Mouse (Mus musculus) limb, embryonic 15.5 days (tissue): Measurements from ENCODE around the gene Abcd2. TPM values are rescaled to one million over a fixed set of nuclear protein-coding genes. Genes with fewer than 3 reads are reported as not detected.

Source experiments
- ATAC-seq: fragments of 200-750 bp; cut with Nextera tagmentation; 2 replicates; pipeline ENCODE4 v1.8.0; 2017; ENCODE audit warnings: low read depth, moderate TSS enrichment; ENCODE audit not compliant: insufficient number of reproducible peaks, low FRiP score, low TSS enrichment
- H3K27ac ChIP-seq: fragments of 300-500 bp; sonication (generic); 2 replicates; pipeline ENCODE4 v1.5.1; 2015; ENCODE audit warnings: moderate library complexity, mild to moderate bottlenecking, inconsistent platforms
- H3K27me3 ChIP-seq: fragments of 300-500 bp; sonication (generic); 2 replicates; pipeline ENCODE4 v1.6.1; 2015; ENCODE audit warnings: inconsistent platforms
- H3K36me3 ChIP-seq: fragments of 300-500 bp; sonication (generic); 2 replicates; pipeline ENCODE4 v1.6.1; 2015; ENCODE audit warnings: inconsistent platforms
- H3K4me1 ChIP-seq: fragments of 300-500 bp; sonication (generic); 2 replicates; pipeline ENCODE4 v1.6.1; 2015; ENCODE audit warnings: inconsistent platforms
- H3K4me2 ChIP-seq: fragments of 300-500 bp; sonication (generic); 2 replicates; pipeline ENCODE4 v1.6.1; 2015; ENCODE audit warnings: mild to moderate bottlenecking, inconsistent platforms
- H3K4me3 ChIP-seq: fragments of 300-500 bp; sonication (generic); 2 replicates; pipeline ENCODE4 v1.5.1; 2015; ENCODE audit warnings: mild to moderate bottlenecking, inconsistent platforms
- H3K9ac ChIP-seq: fragments of 300-500 bp; sonication (generic); 2 replicates; pipeline ENCODE4 v1.6.1; 2015; ENCODE audit warnings: inconsistent platforms
- H3K9me3 ChIP-seq: fragments of 300-500 bp; sonication (generic); 2 replicates; pipeline ENCODE4 v1.6.1; 2016; ENCODE audit warnings: inconsistent platforms
- whole genome bisulfite sequencing: fragments of 180-500 bp; shearing (Covaris S2); methylation state at CpG from one replicate; pipeline ENCODE4 v1.1.7; 2015; 5-methylcytosine and 5-hydroxymethylcytosine counted together
- polyA plus RNA-seq: library from polyadenylated mRNA; unstranded; fragments of >200 nt; fragmentation: Nextera tagmentation; extraction: Ambion mirVana; gene quantifications from 2 replicates; pipeline ENCODE4 v1.2.1, GENCODE M21; 2015

Gene Abcd2
- polyA plus RNA-seq, 1 experiment from 2014 or later: 1.6 TPM

DNA sequence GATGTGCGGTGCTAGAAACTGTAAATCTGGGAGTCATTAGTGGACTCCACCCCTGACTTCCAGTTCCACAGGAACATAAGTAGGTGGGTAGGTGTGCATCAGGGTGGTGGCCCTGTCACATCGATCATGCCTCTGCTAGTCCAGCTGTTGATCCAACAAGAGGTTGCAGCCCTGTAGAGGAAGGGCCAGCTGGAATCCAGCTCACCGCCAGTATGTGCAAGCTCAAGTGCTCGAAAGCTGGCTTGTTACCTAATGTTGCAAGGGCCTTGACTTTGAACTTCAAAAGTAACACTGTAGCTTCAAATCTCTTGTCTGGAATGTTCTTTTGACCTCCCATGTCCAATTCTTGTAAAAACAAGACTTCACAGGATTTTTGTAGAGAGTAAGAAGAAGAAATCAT, 67.0 kb downstream of the Abcd2 start:
- no peaks in the 10 kb centered on the region for H3K36me3 ChIP-seq
- ATAC-seq: no peak
- H3K4me2 ChIP-seq: no peak overlapping the region
- 66% methylated on average over 4 of the region's 4 CpGs for WGBS
- H3K4me3 ChIP-seq: no peak overlapping the region
- no peaks in the 10 kb centered on the region for H3K4me1 ChIP-seq
- no peak overlapping the region for H3K9ac ChIP-seq
- no peak overlapping the region for H3K27ac ChIP-seq
- H3K9me3 ChIP-seq: no peaks in the 10 kb centered on the region
- no peaks in the 10 kb centered on the region for H3K27me3 ChIP-seq

DNA sequence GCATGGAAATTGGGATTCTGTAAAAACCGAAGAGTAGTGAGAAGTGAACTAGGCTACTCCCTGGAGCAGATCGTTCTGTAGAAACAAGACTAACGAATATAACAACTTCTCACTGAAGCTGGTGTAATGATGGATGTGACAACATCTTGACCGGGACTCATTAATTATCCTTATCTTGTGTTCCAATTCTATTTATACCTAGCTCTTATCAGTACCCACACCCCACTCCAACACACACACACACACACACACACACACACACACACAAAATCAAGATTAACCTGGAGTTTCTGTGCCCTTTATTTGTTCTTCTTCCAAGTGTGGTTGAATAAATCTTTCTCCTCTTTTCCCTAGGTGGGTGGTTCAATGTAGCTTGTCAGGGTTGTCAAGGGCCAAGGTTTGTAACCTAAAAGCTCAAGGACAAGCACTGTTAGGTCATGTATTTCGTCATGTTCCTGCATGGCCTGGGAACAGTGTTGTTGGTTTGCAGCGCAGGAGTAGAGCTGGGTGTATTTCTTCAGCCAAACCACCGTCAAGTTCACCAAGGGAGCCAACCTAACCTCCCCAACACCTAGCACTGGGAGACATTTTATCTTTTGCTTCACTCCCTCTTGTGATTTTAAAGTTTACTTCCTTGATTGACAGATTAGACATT, 78.9 kb downstream of the Abcd2 start:
- Histone ChIP-seq H3K27me3 (no peaks in the 10 kb centered on the region), H3K4me3 (no peak overlapping the region), H3K27ac (no peak overlapping the region), H3K4me1 (no peaks in the 10 kb centered on the region), H3K9me3 (no peaks in the 10 kb centered on the region), H3K36me3 (no peaks in the 10 kb centered on the region), H3K4me2 (no peak overlapping the region), H3K9ac (no peak overlapping the region)
- WGBS: 78% methylated on average over 7 of the region's 7 CpGs
- ATAC-seq: no peak

DNA sequence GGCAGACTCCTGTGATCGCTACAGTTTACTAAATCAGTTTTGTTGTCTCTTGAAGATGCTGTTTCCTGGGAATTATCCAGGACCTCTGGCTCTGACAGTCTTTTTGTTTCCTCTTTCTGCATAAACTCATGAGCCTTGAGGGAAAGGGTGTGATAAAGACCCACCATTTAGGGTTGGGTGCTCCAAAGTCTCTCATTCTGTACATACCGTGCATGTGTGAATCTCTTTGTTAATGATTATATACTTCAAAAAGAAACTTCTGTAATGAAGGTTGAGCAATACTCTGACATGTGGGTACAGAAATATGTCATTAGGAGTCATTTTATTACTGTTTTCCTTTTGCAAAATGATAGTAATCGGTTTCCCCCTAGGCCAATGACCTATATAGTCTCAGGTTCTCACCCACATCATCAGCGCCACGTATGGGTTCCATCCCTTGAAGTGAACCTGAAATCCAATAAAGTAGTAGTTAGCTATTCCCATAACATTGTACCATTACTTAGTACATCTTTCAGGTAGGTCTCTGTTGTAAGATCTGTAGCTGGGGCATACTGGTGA, 83.4 kb downstream of the Abcd2 start:
- Histone ChIP-seq H3K4me2 (no peak overlapping the region), H3K36me3 (no peaks in the 10 kb centered on the region), H3K9ac (no peak overlapping the region), H3K4me3 (no peak overlapping the region), H3K27ac (no peak overlapping the region), H3K4me1 (no peaks in the 10 kb centered on the region), H3K9me3 (no peaks in the 10 kb centered on the region), H3K27me3 (no peaks in the 10 kb centered on the region)
- 79% methylated on average over 5 of the region's 5 CpGs for WGBS
- ATAC-seq: no peak

DNA sequence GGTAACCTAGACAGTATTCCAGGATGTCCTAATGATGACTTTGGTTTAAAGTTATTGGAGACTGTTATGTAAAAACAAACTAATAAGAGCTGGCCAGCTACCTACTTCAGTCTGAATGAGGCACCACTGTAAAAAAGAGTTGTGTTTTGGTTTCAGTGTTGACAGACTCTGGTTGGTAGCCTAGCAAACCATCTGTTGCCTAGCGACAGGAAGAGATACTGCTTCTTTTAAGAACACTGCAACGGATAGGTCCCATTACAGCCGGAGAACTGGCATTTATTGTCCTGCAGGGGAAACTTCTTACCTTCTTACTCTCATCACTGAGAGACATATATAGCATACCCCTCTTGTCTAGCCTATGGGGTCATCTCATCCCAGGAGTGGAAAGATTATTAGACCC, 86.7 kb downstream of the Abcd2 start:
- Histone ChIP-seq H3K4me1 (no peaks in the 10 kb centered on the region), H3K9me3 (no peaks in the 10 kb centered on the region), H3K36me3 (no peaks in the 10 kb centered on the region), H3K4me3 (no peak overlapping the region), H3K27ac (no peak overlapping the region), H3K9ac (no peak overlapping the region), H3K4me2 (no peak overlapping the region), H3K27me3 (no peaks in the 10 kb centered on the region)
- WGBS: 44% methylated on average over 3 of the region's 3 CpGs
- no peak for ATAC-seq

DNA sequence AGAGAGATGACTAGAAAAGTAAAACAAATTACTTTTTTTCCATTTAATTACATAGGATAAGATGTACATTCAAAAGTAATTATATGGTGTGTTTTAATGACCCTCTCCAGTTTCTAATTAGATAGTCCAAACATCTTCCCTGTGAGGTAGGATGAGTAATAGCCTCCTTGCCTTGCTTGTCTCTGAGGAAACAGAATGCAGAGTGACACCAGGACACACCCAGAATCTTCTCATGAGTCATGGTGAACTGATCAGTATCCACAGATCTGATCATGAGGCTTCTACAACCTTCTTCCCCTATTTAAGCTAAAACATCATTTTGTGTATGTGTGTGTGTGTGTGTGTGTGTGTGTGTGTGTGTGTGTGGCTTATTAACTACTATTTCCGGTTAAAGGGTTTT, 87.3 kb downstream of the Abcd2 start:
- no peaks in the 10 kb centered on the region for H3K27me3 ChIP-seq
- no peaks in the 10 kb centered on the region for H3K9me3 ChIP-seq
- no peak overlapping the region for H3K4me2 ChIP-seq
- ATAC-seq: no peak
- no peak overlapping the region for H3K4me3 ChIP-seq
- H3K36me3 ChIP-seq: no peaks in the 10 kb centered on the region
- H3K4me1 ChIP-seq: no peaks in the 10 kb centered on the region
- H3K9ac ChIP-seq: no peak overlapping the region
- 71% methylated on average over 1 of the region's 1 CpGs for WGBS
- no peak overlapping the region for H3K27ac ChIP-seq

DNA sequence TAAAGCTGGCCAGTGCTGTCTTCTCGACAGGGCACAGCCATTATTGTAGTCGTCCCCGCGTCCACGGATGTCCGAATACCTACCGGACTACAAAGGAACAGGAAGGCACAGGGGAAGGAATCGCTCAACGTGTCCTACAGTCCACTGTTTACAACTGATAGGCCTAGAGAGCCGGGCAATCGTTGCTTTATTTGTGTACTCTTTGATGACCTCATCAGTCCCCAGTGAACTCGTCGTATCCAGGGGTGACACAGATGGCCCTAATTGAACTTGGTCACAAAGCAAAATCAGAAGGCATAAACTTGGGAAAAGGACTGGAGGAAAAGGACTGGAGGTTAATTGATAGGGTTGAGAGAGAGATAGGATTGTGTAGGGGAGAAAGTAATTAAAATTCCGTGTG, 87.8 kb downstream of the Abcd2 start:
- Histone ChIP-seq H3K9me3 (no peaks in the 10 kb centered on the region), H3K9ac (no peak overlapping the region), H3K27me3 (no peaks in the 10 kb centered on the region), H3K4me1 (no peaks in the 10 kb centered on the region), H3K4me2 (no peak overlapping the region), H3K27ac (no peak overlapping the region), H3K4me3 (no peak overlapping the region), H3K36me3 (no peaks in the 10 kb centered on the region)
- ATAC-seq: no peak
- WGBS: 64% methylated on average over 14 of the region's 14 CpGs

DNA sequence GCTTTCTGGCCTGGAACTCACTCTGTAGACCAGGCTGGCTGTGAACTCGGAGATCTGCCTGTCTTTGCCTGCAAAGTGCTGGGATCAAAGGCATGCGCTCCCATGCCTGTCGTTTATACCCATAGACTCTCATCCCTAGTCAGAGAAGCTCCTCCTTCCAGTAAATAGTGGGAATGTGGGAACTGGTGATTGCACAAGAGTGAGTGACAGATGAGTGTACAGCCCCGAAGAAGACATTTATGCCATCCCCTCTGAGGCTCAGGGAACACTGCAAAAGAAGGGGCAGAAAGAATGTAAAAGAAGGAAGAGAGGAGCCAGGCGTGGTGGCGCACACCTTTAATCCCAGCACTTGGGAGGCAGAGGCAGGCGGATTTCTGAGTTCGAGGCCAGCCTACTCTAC, 88.3 kb downstream of the Abcd2 start:
- ATAC-seq: no peak
- Histone ChIP-seq H3K4me2 (no peak overlapping the region), H3K27ac (no peak overlapping the region), H3K4me1 (no peaks in the 10 kb centered on the region), H3K36me3 (no peaks in the 10 kb centered on the region), H3K27me3 (no peaks in the 10 kb centered on the region), H3K9me3 (no peaks in the 10 kb centered on the region), H3K4me3 (no peak overlapping the region), H3K9ac (no peak overlapping the region)
- WGBS: 80% methylated on average over 8 of the region's 8 CpGs

DNA sequence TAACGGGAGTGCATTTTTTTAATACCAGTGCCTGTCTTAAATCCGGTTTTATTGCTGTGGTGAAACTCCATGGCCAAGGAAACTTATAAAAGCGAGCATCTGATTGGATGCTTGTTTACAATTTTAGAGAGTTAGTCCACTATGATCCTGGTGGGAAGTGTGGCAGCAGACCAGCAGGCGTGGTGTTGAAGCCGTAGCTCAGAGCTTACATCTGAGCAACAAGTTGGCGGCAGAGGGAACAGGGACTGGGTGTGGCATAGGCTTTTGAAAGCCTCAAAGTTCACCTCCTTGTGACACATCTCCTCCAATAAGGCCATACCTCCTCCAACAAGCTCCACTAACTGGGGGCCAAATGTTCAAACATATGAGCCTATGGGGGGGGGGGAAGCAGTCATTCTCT, 95.0 kb downstream of the Abcd2 start:
- Histone ChIP-seq H3K9me3 (no peaks in the 10 kb centered on the region), H3K4me3 (no peak overlapping the region), H3K27me3 (no peaks in the 10 kb centered on the region), H3K27ac (no peak overlapping the region), H3K4me2 (no peak overlapping the region), H3K9ac (no peak overlapping the region), H3K36me3 (no peaks in the 10 kb centered on the region), H3K4me1 (peaks cover 8% of the 10 kb centered on the region)
- no peak for ATAC-seq
- WGBS: 29% methylated on average over 6 of the region's 6 CpGs

Other genes with a start within 250 kb of the Abcd2 start
- 15.1 and 15.8 TPM in 2 replicates for gene Kif21a, start 141.9 kb downstream of the Abcd2 start, polyA plus RNA-seq
- not detected in 2 replicates for gene CN725425, start 7.7 kb upstream of the Abcd2 start, polyA plus RNA-seq